Mouse (Mus musculus) lung, postnatal 0 days (tissue): Measurements from ENCODE around the gene Fkrp.

Source experiments
- CTCF ChIP-seq: IDR thresholded peaks from 2 replicates; pipeline ENCODE4 v1.5.1; 2016; ENCODE audit warnings: antibody characterized with exemption, mild to moderate bottlenecking
- EP300 ChIP-seq: IDR thresholded peaks from 2 replicates; pipeline ENCODE4 v1.6.1; 2016; ENCODE audit warnings: antibody characterized with exemption, mild to moderate bottlenecking, control low read depth

DNA sequence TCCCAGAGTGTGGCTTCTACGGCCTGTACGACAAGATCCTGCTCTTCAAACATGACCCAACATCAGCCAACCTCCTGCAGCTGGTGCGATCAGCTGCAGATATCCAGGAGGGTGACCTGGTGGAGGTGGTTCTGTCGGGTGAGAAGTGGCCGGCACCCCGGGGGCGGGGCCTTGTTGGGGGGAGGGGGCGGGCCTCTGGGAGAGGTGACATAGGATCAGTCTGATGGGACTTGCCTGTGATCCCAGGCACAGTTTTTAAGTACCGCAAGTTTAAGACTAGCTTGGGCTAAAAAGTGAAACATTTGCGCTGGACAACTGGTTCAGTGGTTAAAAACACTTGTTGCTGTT is 29.3 kb upstream of the Fkrp start:
- TF ChIP-seq CTCF: no peak
- TF ChIP-seq EP300: no peak
